Mouse (Mus musculus): ENCODE measurements at regions not wholly inside any gene's neighbourhood (a gene's known extent, or its start where the extent isn't known, plus 50 kb on each side); places are given as distances from the start of the nearest gene placed in this dataset.

GRCm38 (mm10) chr10:98840411-98840810 lies 73.8 kb upstream of the Atp2b1 start:
- in situ Hi-C loops (cut with MboI; ENCODE audit: low sequenced_read_pairs in 2 of 2, unreplicated experiment in 2 of 2) = no loop called here
- no peaks in the 10 kb centered on the region for H3K9me3 ChIP-seq (ENCODE audit: control insufficient read depth, insufficient read depth, low read depth, low read length)
- no peaks in the 10 kb centered on the region for H3K4me1 ChIP-seq (ENCODE audit: control insufficient read depth in 2 of 2, insufficient read depth in 2 of 2, low read length in 2 of 2, poor library complexity in 1 of 2)
- H3K9ac ChIP-seq (ENCODE audit: insufficient read depth, low read depth, low read length, poor library complexity, severe bottlenecking) = no peak overlapping the region
- no peaks in the 10 kb centered on the region for H3K36me3 ChIP-seq (ENCODE audit: control insufficient read depth, insufficient read depth, low read length, poor library complexity, severe bottlenecking)
- no peak overlapping the region for H3K4me3 ChIP-seq (ENCODE audit: insufficient read depth in 1 of 2, low read depth in 1 of 2, low read length in 2 of 2, poor library complexity in 1 of 2, severe bottlenecking in 1 of 2)
- peak; percentile 62 for DNase-seq (ENCODE audit: low read depth, low spot score)
- TF ChIP-seq CHD2 (IDR thresholded peaks at IDR 0.05; ENCODE audit: low read depth, low read length) (no peak), ZNF384 (IDR thresholded peaks at IDR 0.05; ENCODE audit: low read depth, low read length) (no peak), ZC3H11A (IDR thresholded peaks at IDR 0.05; ENCODE audit: borderline replicate concordance, low read depth, low read length) (no peak), HCFC1 (IDR thresholded peaks at IDR 0.05; ENCODE audit: borderline replicate concordance, insufficient read depth, low read length) (no peak), MAFK (IDR thresholded peaks at IDR 0.05; ENCODE audit: insufficient read depth, low read depth, low read length) (no peak)
- no peak overlapping the region for H3K27ac ChIP-seq (ENCODE audit: insufficient read depth, low read depth, low read length, poor library complexity, severe bottlenecking)

DNA sequence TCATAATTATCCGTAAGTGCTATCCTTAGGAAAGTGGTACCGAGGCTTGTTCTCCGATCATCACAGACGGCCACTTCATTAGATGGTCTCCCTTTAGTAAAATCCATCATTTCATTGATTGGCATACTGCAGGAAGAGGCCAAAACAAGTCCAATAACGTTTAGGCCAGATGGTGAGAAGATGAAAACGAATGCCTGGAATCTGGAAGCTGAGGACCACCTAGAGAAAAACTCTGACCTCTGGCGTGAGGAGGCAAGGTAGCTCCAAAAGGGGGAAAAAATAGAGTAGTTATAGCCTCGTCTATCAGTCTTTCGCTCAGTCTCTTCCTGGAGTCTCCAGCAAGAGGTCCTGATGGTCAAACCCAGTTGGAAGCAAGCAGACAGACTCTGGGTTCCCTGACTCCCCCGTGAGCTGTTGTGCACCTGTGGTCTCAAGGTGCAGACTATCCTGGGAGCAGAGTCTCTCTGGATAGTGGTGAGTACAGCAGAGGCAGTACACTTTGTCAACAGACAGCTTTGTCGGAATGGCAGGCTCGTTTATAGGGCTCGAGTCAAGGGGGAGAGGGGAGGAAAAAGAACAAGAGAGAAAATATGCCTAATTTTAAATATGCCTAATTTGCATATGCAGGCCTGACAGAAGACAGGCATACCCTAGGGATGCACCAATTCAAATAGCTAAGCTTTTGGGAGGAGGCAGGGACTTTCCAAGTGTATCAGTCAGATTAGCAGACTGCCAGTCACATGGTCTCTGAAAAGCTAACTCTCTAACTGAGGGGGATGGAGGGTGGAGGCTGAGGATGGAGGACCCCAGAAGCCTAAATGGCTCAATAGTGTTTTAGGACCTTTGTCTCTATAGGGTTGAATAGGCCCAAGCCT lies 73.0 kb upstream of the Atp2b1 start:
- H3K27ac ChIP-seq (ENCODE audit: insufficient read depth, low read depth, low read length, poor library complexity, severe bottlenecking) = no peak overlapping the region
- no peak for TF ChIP-seq ZC3H11A (IDR thresholded peaks at IDR 0.05; ENCODE audit: borderline replicate concordance, low read depth, low read length)
- TF ChIP-seq CHD2 (IDR thresholded peaks at IDR 0.05; ENCODE audit: low read depth, low read length) = no peak
- TF ChIP-seq HCFC1 (IDR thresholded peaks at IDR 0.05; ENCODE audit: borderline replicate concordance, insufficient read depth, low read length) = no peak
- no peak for TF ChIP-seq MAFK (IDR thresholded peaks at IDR 0.05; ENCODE audit: insufficient read depth, low read depth, low read length)
- no peak for TF ChIP-seq ZNF384 (IDR thresholded peaks at IDR 0.05; ENCODE audit: low read depth, low read length)
- H3K36me3 ChIP-seq (ENCODE audit: control insufficient read depth, insufficient read depth, low read length, poor library complexity, severe bottlenecking) = no peaks in the 10 kb centered on the region
- no peak overlapping the region for H3K4me3 ChIP-seq (ENCODE audit: insufficient read depth in 1 of 2, low read depth in 1 of 2, low read length in 2 of 2, poor library complexity in 1 of 2, severe bottlenecking in 1 of 2)
- no peaks in the 10 kb centered on the region for H3K9me3 ChIP-seq (ENCODE audit: control insufficient read depth, insufficient read depth, low read depth, low read length)
- no peaks in the 10 kb centered on the region for H3K4me1 ChIP-seq (ENCODE audit: control insufficient read depth in 2 of 2, insufficient read depth in 2 of 2, low read length in 2 of 2, poor library complexity in 1 of 2)
- in situ Hi-C loops (cut with MboI; ENCODE audit: low sequenced_read_pairs in 2 of 2, unreplicated experiment in 2 of 2) = no loop called here
- DNase-seq (ENCODE audit: low read depth, low spot score) = no peak
- no peak overlapping the region for H3K9ac ChIP-seq (ENCODE audit: insufficient read depth, low read depth, low read length, poor library complexity, severe bottlenecking)

GRCm38 (mm10) chr10:98841860-98842259 lies 72.3 kb upstream of the Atp2b1 start:
- DNase-seq (ENCODE audit: low read depth, low spot score) = no peak
- in situ Hi-C loops (cut with MboI; ENCODE audit: low sequenced_read_pairs in 2 of 2, unreplicated experiment in 2 of 2) = no loop called here
- no peak overlapping the region for H3K9ac ChIP-seq (ENCODE audit: insufficient read depth, low read depth, low read length, poor library complexity, severe bottlenecking)

GRCm38 (mm10) chr10:98842721-98843120 lies 71.5 kb upstream of the Atp2b1 start:
- Histone ChIP-seq H3K27ac (ENCODE audit: insufficient read depth, low read depth, low read length, poor library complexity, severe bottlenecking) (no peak overlapping the region), H3K4me3 (ENCODE audit: insufficient read depth in 1 of 2, low read depth in 1 of 2, low read length in 2 of 2, poor library complexity in 1 of 2, severe bottlenecking in 1 of 2) (no peak overlapping the region), H3K4me1 (ENCODE audit: control insufficient read depth in 2 of 2, insufficient read depth in 2 of 2, low read length in 2 of 2, poor library complexity in 1 of 2) (no peaks in the 10 kb centered on the region), H3K9ac (ENCODE audit: insufficient read depth, low read depth, low read length, poor library complexity, severe bottlenecking) (no peak overlapping the region), H3K9me3 (ENCODE audit: control insufficient read depth, insufficient read depth, low read depth, low read length) (no peaks in the 10 kb centered on the region), H3K36me3 (ENCODE audit: control insufficient read depth, insufficient read depth, low read length, poor library complexity, severe bottlenecking) (no peaks in the 10 kb centered on the region)
- in situ Hi-C loops (cut with MboI; ENCODE audit: low sequenced_read_pairs in 2 of 2, unreplicated experiment in 2 of 2) = no loop called here
- DNase-seq (ENCODE audit: low read depth, low spot score) = no peak
- TF ChIP-seq ZC3H11A (IDR thresholded peaks at IDR 0.05; ENCODE audit: borderline replicate concordance, low read depth, low read length) (no peak), CHD2 (IDR thresholded peaks at IDR 0.05; ENCODE audit: low read depth, low read length) (no peak), HCFC1 (IDR thresholded peaks at IDR 0.05; ENCODE audit: borderline replicate concordance, insufficient read depth, low read length) (no peak), ZNF384 (IDR thresholded peaks at IDR 0.05; ENCODE audit: low read depth, low read length) (no peak), MAFK (IDR thresholded peaks at IDR 0.05; ENCODE audit: insufficient read depth, low read depth, low read length) (no peak)

More at GRCm38 (mm10) chr10:98841860-98842259, 72.3 kb upstream of the Atp2b1 start:
- Histone ChIP-seq H3K4me1 (ENCODE audit: control insufficient read depth in 2 of 2, insufficient read depth in 2 of 2, low read length in 2 of 2, poor library complexity in 1 of 2) (no peaks in the 10 kb centered on the region), H3K36me3 (ENCODE audit: control insufficient read depth, insufficient read depth, low read length, poor library complexity, severe bottlenecking) (no peaks in the 10 kb centered on the region), H3K9me3 (ENCODE audit: control insufficient read depth, insufficient read depth, low read depth, low read length) (no peaks in the 10 kb centered on the region), H3K27ac (ENCODE audit: insufficient read depth, low read depth, low read length, poor library complexity, severe bottlenecking) (no peak overlapping the region), H3K4me3 (ENCODE audit: insufficient read depth in 1 of 2, low read depth in 1 of 2, low read length in 2 of 2, poor library complexity in 1 of 2, severe bottlenecking in 1 of 2) (no peak overlapping the region)
- TF ChIP-seq HCFC1 (IDR thresholded peaks at IDR 0.05; ENCODE audit: borderline replicate concordance, insufficient read depth, low read length) (no peak), ZC3H11A (IDR thresholded peaks at IDR 0.05; ENCODE audit: borderline replicate concordance, low read depth, low read length) (no peak), MAFK (IDR thresholded peaks at IDR 0.05; ENCODE audit: insufficient read depth, low read depth, low read length) (no peak), CHD2 (IDR thresholded peaks at IDR 0.05; ENCODE audit: low read depth, low read length) (no peak), ZNF384 (IDR thresholded peaks at IDR 0.05; ENCODE audit: low read depth, low read length) (no peak)
